Mouse (Mus musculus) layer of hippocampus, adult 8-10 months (tissue): ENCODE results near the gene Ntpcr. TPM values are rescaled to one million over a fixed set of nuclear protein-coding genes. Genes with fewer than 3 reads are reported as not detected.
A peak's percentile ranks its signal among the peaks of the same experiment; 100 is the strongest.

Experiments used
- DNase-seq, 2 experiments: peaks; one replicate each; pipeline ENCODE4 v3.0.0; 2022; ENCODE audit warnings: low spot score in 2 of 2
- total RNA-seq, 4 experiments: library from RNA; stranded (reverse); gene quantifications; 2 replicates each; pipeline ENCODE4 v1.2.4; 2022

Ntpcr gene
- total RNA-seq, 4 experiments from 2014 or later, result 23.5 to 26.0 (median 24.0) TPM

DNA sequence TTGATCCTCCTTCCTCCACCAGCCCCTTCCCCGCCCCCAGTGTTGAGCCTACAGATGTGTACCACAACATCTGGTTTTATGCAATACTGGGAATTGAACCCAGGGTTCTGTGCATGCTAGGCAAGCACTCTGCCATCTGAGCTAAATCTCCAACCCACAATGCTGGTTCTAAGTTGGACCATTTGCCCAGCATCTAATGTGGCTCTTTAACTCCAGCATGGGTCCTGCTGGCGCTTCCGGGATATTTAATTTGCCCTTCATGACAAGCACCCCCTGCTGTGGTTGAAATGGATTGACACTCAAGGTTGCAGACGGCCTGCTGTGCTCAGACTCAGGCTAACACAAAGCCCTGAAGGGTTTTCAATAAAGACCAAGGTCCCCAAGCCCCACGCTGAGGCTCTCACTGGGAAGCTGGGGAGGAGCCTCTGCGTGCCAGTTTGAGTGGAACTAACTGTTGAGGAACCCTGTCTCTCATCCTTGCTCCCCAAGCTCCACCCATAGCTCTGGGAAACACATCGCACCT lies 43.6 kb downstream of the Ntpcr start:
- DNase-seq, result no peak

DNA sequence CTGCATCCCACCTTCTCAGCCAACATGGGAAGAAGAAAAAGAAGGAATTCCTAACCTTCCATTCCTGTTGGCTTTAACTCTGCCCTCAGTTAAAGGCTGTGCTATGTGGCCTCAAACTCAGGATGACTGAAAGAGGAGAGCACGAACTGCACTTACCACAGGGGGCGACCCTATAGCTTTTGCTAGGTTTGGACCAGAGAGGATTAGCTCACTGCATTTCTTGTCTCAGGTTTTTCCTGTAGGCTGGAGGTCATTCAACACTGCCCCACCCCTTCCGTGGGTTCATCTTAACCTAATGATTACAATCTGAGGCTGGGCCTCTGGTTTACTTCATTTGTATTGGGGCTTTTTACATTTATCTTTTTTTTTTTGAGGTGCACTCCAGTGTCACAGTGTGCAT lies 45.3 kb downstream of the Ntpcr start:
- DNase-seq, result no peak

DNA sequence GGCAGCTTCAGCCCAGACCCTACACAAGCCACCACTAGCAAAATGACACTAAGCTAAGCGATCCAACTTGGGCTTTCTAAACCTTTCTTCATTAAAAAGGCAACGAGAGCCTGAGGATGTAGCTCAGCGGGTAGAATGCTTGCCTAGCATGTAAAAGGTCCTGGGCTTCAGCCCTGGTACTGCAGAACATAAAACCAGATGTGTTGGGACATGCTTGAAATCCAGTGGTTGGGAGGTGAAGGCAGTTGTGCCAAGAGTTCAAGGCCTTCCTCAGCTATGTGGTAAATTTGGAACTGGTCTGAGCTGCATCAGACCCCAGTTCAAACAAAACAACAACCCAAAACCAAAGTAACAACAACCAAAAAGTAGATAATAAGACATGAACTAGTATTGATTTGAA lies 46.6 kb downstream of the Ntpcr start:
- DNase-seq, result no peak

DNA sequence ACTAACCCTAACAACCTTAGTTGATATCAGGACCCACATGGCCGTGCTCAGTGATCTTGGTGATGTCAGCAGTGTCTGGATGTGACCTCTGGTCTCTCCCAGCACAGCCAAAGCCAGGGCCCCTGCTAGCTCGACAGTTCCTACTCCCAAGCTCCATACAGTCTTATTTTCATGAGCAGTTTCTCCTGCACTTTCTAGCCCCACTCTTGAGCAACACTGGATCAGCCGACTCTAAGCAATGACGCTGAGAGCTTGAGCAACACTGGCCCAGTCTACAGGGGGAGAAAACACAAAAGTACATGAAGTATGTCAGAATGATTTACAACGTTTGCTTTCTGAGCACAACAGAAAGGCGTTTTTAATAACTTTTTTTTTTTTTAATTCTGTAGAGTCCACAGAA lies 47.0 kb downstream of the Ntpcr start:
- no peak for DNase-seq

DNA sequence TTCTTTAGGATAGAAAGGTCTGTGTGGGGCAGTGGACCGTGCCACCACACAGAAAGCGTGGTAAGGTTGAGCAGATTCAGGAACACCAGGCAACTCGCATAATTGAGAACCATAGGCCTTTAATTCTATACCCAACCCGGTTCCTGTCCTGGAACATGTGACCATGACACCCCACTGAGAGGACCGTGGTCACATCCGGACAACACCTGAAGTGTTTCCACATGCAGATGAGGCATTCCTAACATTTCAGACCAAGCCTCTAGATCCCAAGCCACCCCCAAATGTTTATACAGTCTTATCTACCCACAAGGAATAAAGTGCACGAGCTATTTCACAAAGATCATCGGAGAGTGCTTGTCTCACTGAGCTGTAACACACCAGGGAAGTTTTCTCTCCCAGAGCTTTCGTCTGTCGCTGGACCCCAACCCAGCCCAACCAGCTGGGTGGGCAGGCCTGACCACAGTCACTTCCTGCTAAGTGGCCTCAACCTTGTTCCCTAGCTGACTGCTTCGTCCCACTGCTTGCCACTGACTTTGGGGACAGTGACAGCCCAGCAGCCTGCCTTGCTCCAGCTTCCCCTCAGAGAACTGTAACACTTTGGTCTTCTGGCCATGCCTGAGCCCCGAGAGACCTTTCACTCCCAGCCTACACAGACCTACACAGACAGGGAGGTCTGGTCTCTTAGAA lies 47.9 kb downstream of the Ntpcr start:
- no peak for DNase-seq

DNA sequence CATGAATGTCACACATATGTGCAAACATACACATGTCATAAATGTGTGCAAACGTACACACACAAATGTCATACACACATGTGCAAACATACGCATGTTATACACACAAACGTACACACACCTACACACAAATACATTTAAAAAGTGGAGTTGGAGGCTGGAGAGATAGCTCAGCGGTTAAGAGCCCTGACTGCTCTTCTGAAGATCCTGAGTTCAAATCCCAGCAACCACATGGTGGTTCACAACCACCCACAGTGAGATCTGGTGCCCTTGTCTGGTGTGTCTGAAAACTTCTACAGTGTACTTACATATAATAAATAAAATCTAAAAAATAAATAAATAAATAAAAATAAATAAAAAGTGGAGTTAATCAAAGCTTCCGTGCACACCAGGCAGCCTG lies 49.2 kb downstream of the Ntpcr start:
- DNase-seq, result no peak

DNA sequence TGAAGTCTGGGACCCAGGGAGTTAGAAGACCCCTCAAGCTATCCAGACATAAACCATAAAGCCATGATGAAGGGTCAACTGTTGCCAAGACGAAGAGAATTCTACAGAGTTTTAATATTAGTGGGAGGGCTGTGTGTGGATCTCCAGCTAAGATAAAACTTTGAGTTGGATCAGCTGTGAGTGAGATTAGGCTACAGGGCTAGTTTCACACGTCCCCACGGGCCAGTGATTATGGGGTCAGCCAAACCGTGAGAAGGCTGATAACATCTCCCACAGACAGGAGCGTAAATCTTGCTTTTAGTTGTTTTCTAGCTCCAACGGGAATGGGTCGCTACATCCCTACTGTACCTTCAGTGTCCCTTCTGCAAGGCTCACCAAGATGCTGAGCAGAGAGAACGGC lies 49.9 kb downstream of the Ntpcr start:
- no peak for DNase-seq

DNA sequence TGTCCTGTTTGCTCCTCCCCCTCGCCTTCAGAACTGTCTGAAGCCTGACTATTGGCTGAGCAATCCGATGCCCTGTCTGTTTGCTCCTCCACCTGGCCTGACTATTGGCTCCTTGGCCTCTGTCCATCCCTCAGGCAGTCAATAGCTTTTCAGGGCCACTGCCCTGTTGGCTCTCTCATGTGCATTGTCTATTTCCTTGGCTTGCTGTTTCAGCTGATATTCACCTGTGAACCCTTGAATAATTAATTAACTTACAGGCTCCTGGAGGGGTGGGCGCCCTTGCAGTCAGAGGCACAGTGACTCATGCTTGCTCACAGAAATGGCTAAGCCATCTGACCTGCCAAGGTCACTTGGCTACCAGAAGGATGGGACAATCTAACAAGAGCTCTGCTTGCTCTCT lies 52.4 kb downstream of the Ntpcr start:
- DNase-seq, result no peak

DNA sequence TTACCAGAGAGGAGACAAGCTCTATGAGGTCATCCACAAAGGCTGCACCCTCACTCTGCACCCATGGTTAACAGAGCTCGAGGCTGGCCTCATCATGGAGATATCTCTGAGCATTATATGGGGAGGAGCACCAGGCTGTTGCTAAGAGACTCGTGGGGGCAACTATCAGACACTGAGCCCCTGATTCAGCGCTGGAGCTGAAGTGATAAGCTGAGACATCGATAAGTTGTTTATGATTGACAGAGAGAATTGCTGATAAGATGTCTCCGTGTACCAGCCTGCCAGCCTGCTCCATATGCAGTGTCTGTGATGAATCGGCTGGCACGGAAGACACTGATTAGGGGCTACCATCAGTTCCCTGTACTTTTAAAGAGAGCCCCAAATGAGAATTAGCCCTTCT lies 57.1 kb downstream of the Ntpcr start:
- peak in 1 of 2 experiments; percentile 12 for DNase-seq

DNA sequence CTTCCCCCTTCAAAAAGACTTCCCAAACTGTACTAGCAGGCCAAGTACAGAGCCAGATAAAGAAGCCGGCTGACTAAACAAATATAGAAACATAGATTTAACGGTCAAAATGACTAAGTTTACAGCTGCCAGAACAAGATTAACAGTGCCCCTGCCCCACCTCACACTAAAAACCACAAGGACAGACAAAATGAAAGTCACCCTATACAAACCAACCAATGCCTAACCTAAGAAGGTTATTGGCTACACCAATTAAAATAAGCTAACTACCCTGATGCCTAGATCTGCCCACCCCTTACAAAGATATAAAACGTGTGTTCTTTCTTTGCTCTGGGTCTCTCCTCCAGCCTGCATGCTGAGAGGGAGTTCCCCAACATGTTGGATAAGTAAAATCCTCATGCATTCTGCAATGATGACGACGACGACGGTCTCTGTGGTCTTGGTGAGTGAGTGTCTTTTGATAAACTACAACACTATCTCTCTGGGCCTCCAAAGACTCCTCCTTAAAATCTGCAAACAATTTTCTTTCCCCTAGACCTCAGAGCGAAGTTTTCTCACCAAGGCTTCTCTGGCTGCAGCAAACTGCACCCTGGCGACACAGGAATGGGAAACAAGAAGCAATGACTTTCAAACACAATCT lies 63.2 kb downstream of the Ntpcr start:
- DNase-seq, result no peak

DNA sequence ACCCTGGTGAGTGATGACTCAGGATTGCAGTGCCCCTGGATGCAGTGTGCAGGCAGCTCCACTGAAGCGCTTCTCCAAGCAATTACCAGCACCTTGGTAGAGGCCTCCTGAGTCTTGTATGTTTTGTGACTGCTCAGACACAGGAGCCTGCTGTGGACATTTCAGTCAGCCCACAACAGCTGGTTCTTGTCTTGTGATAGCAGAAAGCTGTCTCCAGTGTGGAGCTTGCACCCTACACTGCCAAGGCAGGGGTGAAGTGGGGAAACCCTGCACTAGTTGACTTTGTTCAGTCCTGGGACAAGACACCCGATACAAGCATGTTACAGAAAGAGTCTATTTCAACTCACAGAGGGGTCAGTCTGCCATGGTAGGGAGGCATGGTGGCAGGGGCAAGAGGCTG lies 65.6 kb downstream of the Ntpcr start:
- no peak for DNase-seq

DNA sequence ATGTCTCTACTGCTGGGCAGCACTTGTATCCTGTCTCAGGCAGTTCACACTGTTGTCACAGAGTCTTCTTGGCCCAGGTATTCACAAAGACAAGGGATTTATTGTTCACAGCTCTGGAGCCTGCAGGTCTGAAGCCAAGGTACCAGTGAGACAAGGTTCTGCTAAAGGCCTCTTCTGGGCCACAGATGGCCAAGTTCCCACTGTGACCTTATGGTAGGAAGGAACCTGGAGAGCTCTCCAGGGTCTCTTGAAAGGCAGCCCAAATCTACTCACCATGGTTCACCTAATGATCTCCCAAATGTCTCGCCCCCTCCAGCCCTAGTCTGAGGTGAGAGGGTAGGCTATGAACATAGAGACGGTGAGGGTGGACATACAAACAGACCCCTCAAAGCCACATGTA lies 67.2 kb downstream of the Ntpcr start:
- DNase-seq, result no peak

Other genes starting within 250 kb of the Ntpcr start
- 10 to 100 TPM; 55.3 to 61.5 (median 58.6) TPM for gene Sipa1l2, start 160.2 kb upstream of the Ntpcr start, total RNA-seq
- gene Map10, start 60.1 kb upstream of the Ntpcr start, total RNA-seq, result 1 to 10 TPM; 4.3 to 5.3 (median 4.9) TPM
- gene Pcnx2, start 168.4 kb downstream of the Ntpcr start, total RNA-seq, result 10 to 100 TPM; 58.1 to 68.8 (median 66.2) TPM
- 1 to 10 TPM; 1.5 to 1.9 (median 1.7) TPM for gene Map3k21, start 180.5 kb downstream of the Ntpcr start, total RNA-seq